Mouse (Mus musculus): ENCODE data around the gene Crtac1. TPM values are rescaled to one million over a fixed set of nuclear protein-coding genes. Genes with fewer than 3 reads are reported as not detected.
A peak's percentile ranks its signal among the peaks of the same experiment; 100 is the strongest.

Gene Crtac1
- polyA plus RNA-seq, 1 experiment from 2014 or later, result 0.55 TPM

GRCm38 (mm10) chr19:42448539-42448938 lies 17.0 kb upstream of the Crtac1 start:
- H3K9ac ChIP-seq, result no peak overlapping the region
- no peaks in the 10 kb centered on the region for H3K36me3 ChIP-seq
- H3K4me2 ChIP-seq, result no peak overlapping the region
- no peak for ATAC-seq (ENCODE audit: insufficient number of reproducible peaks, low FRiP score)
- no peaks in the 10 kb centered on the region for H3K9me3 ChIP-seq (replicated peaks)
- no peak overlapping the region for H3K27ac ChIP-seq (ENCODE audit: poor library complexity, severe bottlenecking)
- no peaks in the 10 kb centered on the region for H3K4me1 ChIP-seq (replicated peaks)
- H3K4me3 ChIP-seq, result no peak overlapping the region
- peaks cover 90% of the 10 kb centered on the region for H3K27me3 ChIP-seq (replicated peaks)
- 85% methylated on average over 10 of the region's 10 CpGs for WGBS

GRCm38 (mm10) chr19:42443887-42444409 lies 12.4 kb upstream of the Crtac1 start:
- Histone ChIP-seq H3K4me3 (no peak overlapping the region), H3K27ac (ENCODE audit: poor library complexity, severe bottlenecking) (no peak overlapping the region), H3K4me1 (replicated peaks) (no peaks in the 10 kb centered on the region), H3K4me2 (no peak overlapping the region), H3K27me3 (replicated peaks) (peaks cover 85% of the 10 kb centered on the region), H3K9ac (no peak overlapping the region), H3K36me3 (no peaks in the 10 kb centered on the region), H3K9me3 (replicated peaks) (no peaks in the 10 kb centered on the region)
- 8% methylated on average over 3 of the region's 3 CpGs for WGBS
- no peak for ATAC-seq (ENCODE audit: insufficient number of reproducible peaks, low FRiP score)

- Histone ChIP-seq H3K27me3 (replicated peaks) (peaks cover 87% of the 10 kb centered on the region), H3K4me1 (replicated peaks) (no peaks in the 10 kb centered on the region), H3K36me3 (no peaks in the 10 kb centered on the region), H3K4me2 (no peak overlapping the region), H3K9ac (no peak overlapping the region), H3K27ac (ENCODE audit: poor library complexity, severe bottlenecking) (no peak overlapping the region), H3K9me3 (replicated peaks) (no peaks in the 10 kb centered on the region), H3K4me3 (no peak overlapping the region)
- 72% methylated on average over 4 of the region's 4 CpGs for WGBS
- ATAC-seq (ENCODE audit: insufficient number of reproducible peaks, low FRiP score), result no peak
Observed at GRCm38 (mm10) chr19:42443266-42443665, 11.7 kb upstream of the Crtac1 start.

- Histone ChIP-seq H3K9ac (no peak overlapping the region), H3K27me3 (replicated peaks) (peaks cover 88% of the 10 kb centered on the region), H3K4me2 (no peak overlapping the region), H3K4me3 (no peak overlapping the region), H3K4me1 (replicated peaks) (no peaks in the 10 kb centered on the region), H3K9me3 (replicated peaks) (no peaks in the 10 kb centered on the region), H3K27ac (ENCODE audit: poor library complexity, severe bottlenecking) (no peak overlapping the region), H3K36me3 (no peaks in the 10 kb centered on the region)
- no peak for ATAC-seq (ENCODE audit: insufficient number of reproducible peaks, low FRiP score)
- 64% methylated on average over 8 of the region's 8 CpGs for WGBS
Observed at GRCm38 (mm10) chr19:42442246-42443197, 10.9 kb upstream of the Crtac1 start.

GRCm38 (mm10) chr19:42440089-42440488 lies 8.5 kb upstream of the Crtac1 start:
- H3K27me3 ChIP-seq (replicated peaks), result peaks cover 85% of the 10 kb centered on the region

GRCm38 (mm10) chr19:42439353-42439752 lies 7.8 kb upstream of the Crtac1 start:
- 69% methylated on average over 9 of the region's 9 CpGs for WGBS
- no peak for ATAC-seq (ENCODE audit: insufficient number of reproducible peaks, low FRiP score)

More at GRCm38 (mm10) chr19:42440089-42440488, 8.5 kb upstream of the Crtac1 start:
- H3K9me3 ChIP-seq (replicated peaks), result no peaks in the 10 kb centered on the region
- no peak overlapping the region for H3K9ac ChIP-seq
- no peak overlapping the region for H3K27ac ChIP-seq (ENCODE audit: poor library complexity, severe bottlenecking)
- H3K4me1 ChIP-seq (replicated peaks), result no peaks in the 10 kb centered on the region
- H3K4me3 ChIP-seq, result no peak overlapping the region
- H3K36me3 ChIP-seq, result no peaks in the 10 kb centered on the region
- 30% methylated on average over 3 of the region's 3 CpGs for WGBS
- H3K4me2 ChIP-seq, result no peak overlapping the region
- no peak for ATAC-seq (ENCODE audit: insufficient number of reproducible peaks, low FRiP score)

GRCm38 (mm10) chr19:42435621-42436020 lies 4.0 kb upstream of the Crtac1 start:
- H3K4me1 ChIP-seq (replicated peaks), result peaks cover 11% of the 10 kb centered on the region
- no peaks in the 10 kb centered on the region for H3K36me3 ChIP-seq
- H3K4me3 ChIP-seq, result no peak overlapping the region
- no peak overlapping the region for H3K27ac ChIP-seq (ENCODE audit: poor library complexity, severe bottlenecking)
- peaks cover 95% of the 10 kb centered on the region for H3K27me3 ChIP-seq (replicated peaks)
- H3K9me3 ChIP-seq (replicated peaks), result no peaks in the 10 kb centered on the region
- no peak for ATAC-seq (ENCODE audit: insufficient number of reproducible peaks, low FRiP score)
- WGBS, result 60% methylated on average over 4 of the region's 4 CpGs
- H3K9ac ChIP-seq, result no peak overlapping the region
- no peak overlapping the region for H3K4me2 ChIP-seq

More at GRCm38 (mm10) chr19:42439353-42439752, 7.8 kb upstream of the Crtac1 start:
- no peak overlapping the region for H3K4me3 ChIP-seq
- no peak overlapping the region for H3K27ac ChIP-seq (ENCODE audit: poor library complexity, severe bottlenecking)
- H3K4me1 ChIP-seq (replicated peaks), result no peaks in the 10 kb centered on the region
- H3K9me3 ChIP-seq (replicated peaks), result no peaks in the 10 kb centered on the region
- no peak overlapping the region for H3K4me2 ChIP-seq
- H3K9ac ChIP-seq, result no peak overlapping the region
- H3K36me3 ChIP-seq, result no peaks in the 10 kb centered on the region
- H3K27me3 ChIP-seq (replicated peaks), result peaks cover 85% of the 10 kb centered on the region

- no peak for ATAC-seq (ENCODE audit: insufficient number of reproducible peaks, low FRiP score)
- WGBS, result 31% methylated on average over 8 of the region's 8 CpGs
- H3K27ac ChIP-seq (ENCODE audit: poor library complexity, severe bottlenecking), result no peak overlapping the region
Observed at GRCm38 (mm10) chr19:42432761-42433160, 1.2 kb upstream of the Crtac1 start.

GRCm38 (mm10) chr19:42432191-42432590 lies 608 bp upstream of the Crtac1 start:
- Histone ChIP-seq H3K4me2 (peak overlapping the region; percentile 89), H3K27ac (ENCODE audit: poor library complexity, severe bottlenecking) (no peak overlapping the region), H3K4me3 (peak overlapping the region; percentile 59), H3K4me1 (replicated peaks) (peaks cover 11% of the 10 kb centered on the region), H3K27me3 (replicated peaks) (peaks cover 97% of the 10 kb centered on the region), H3K36me3 (no peaks in the 10 kb centered on the region), H3K9me3 (replicated peaks) (no peaks in the 10 kb centered on the region), H3K9ac (peak overlapping the region; percentile 50)
- no peak for ATAC-seq (ENCODE audit: insufficient number of reproducible peaks, low FRiP score)
- 1% methylated on average over 32 of the region's 44 CpGs for WGBS

More at GRCm38 (mm10) chr19:42432761-42433160, 1.2 kb upstream of the Crtac1 start:
- no peaks in the 10 kb centered on the region for H3K9me3 ChIP-seq (replicated peaks)
- peaks cover 97% of the 10 kb centered on the region for H3K27me3 ChIP-seq (replicated peaks)
- H3K36me3 ChIP-seq, result no peaks in the 10 kb centered on the region
- no peak overlapping the region for H3K9ac ChIP-seq
- peak overlapping the region; percentile 59; the same call in 1 of the 2 replicates for H3K4me3 ChIP-seq
- H3K4me1 ChIP-seq (replicated peaks), result peaks cover 11% of the 10 kb centered on the region
- H3K4me2 ChIP-seq, result peak overlapping the region; percentile 89; the same call in 1 of the 2 replicates

DNA sequence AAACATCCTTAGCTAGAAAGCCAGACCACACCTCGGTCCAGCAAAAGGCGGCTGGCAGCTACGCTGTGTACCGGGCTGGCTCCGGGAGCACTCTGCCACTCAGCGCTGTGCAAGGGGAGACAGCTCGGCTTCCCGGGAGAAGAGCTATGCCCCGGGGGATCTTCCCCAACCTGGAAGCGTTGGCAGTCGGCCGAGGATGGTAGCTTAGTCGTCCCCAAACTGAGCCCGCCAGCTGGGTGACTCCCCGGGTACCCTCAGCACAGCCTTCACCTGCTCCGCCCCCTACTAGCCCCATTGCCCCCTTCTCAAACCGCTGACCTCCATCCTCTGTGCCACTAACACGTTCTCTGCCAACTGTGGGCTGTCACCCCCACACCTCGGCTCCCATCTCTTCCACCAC lies 602 bp downstream of the Crtac1 start:
- H3K36me3 ChIP-seq, result no peaks in the 10 kb centered on the region

GRCm38 (mm10) chr19:42429410-42429809 lies 2.2 kb downstream of the Crtac1 start:
- Histone ChIP-seq H3K4me2 (no peak overlapping the region), H3K27me3 (replicated peaks) (peaks cover 94% of the 10 kb centered on the region), H3K36me3 (no peaks in the 10 kb centered on the region), H3K27ac (ENCODE audit: poor library complexity, severe bottlenecking) (no peak overlapping the region), H3K4me1 (replicated peaks) (peaks cover 11% of the 10 kb centered on the region), H3K4me3 (no peak overlapping the region), H3K9ac (no peak overlapping the region), H3K9me3 (replicated peaks) (no peaks in the 10 kb centered on the region)
- no peak for ATAC-seq (ENCODE audit: insufficient number of reproducible peaks, low FRiP score)
- 13% methylated on average over 3 of the region's 3 CpGs for WGBS

More for the DNA sequence above, 602 bp downstream of the Crtac1 start:
- ATAC-seq (ENCODE audit: insufficient number of reproducible peaks, low FRiP score), result no peak
- H3K4me1 ChIP-seq (replicated peaks), result peaks cover 11% of the 10 kb centered on the region
- H3K4me2 ChIP-seq, result peak overlapping the region; percentile 89
- peaks cover 95% of the 10 kb centered on the region for H3K27me3 ChIP-seq (replicated peaks)
- no peaks in the 10 kb centered on the region for H3K9me3 ChIP-seq (replicated peaks)
- no peak overlapping the region for H3K9ac ChIP-seq
- H3K4me3 ChIP-seq, result peak overlapping the region; percentile 59
- no peak overlapping the region for H3K27ac ChIP-seq (ENCODE audit: poor library complexity, severe bottlenecking)
- 5% methylated on average over 19 of the region's 19 CpGs for WGBS

All from heart, embryonic 12.5 days (tissue).